Mouse (Mus musculus) MEL (cell line): ENCODE results near the gene Lpar3. TPM values are rescaled to one million over a fixed set of nuclear protein-coding genes. Genes with fewer than 3 reads are reported as not detected.

Experiments used
- DNase-seq: peaks from one replicate; pipeline ENCODE4 v3.0.0; 2011; ENCODE audit warnings: low read depth, low spot score
- H3K27ac ChIP-seq: 2 replicates; pipeline ENCODE4 v1.5.1; 2012; ENCODE audit warnings: low read depth, mild to moderate bottlenecking, control low read depth, low read length, moderate library complexity; ENCODE audit not compliant: control insufficient read depth
- H3K27me3 ChIP-seq, 2 experiments: fragments of 150-350 bp in 1 of 2; sonication (generic) in 1 of 2; 2 replicates each; pipeline ENCODE4 v1.6.1; 2012; ENCODE audit warnings: low read length in 2 of 2, mild to moderate bottlenecking in 2 of 2, improper control_type of control experiment in 1 of 2, moderate library complexity in 1 of 2; ENCODE audit not compliant: insufficient read depth in 2 of 2, control insufficient read depth in 1 of 2
- H3K36me3 ChIP-seq, 2 experiments: 2 replicates each; pipeline ENCODE4 v1.6.1; 2012 to 2014; ENCODE audit warnings: low read length in 2 of 2, improper control_type of control experiment in 1 of 2, inconsistent platforms in 1 of 2, mild to moderate bottlenecking in 1 of 2; ENCODE audit not compliant: insufficient read depth in 2 of 2, control insufficient read depth in 1 of 2
- H3K4me1 ChIP-seq, 2 experiments: fragments of 150-350 bp in 1 of 2; sonication (generic) in 1 of 2; 2 replicates each; pipeline ENCODE4 v1.6.1; 2012; ENCODE audit warnings: low read length in 2 of 2, improper control_type of control experiment in 1 of 2, mild to moderate bottlenecking in 1 of 2; ENCODE audit not compliant: insufficient read depth in 2 of 2, control insufficient read depth in 1 of 2
- H3K4me3 ChIP-seq, 2 experiments: fragments of 150-350 bp in 1 of 2; sonication (generic) in 1 of 2; 2 replicates each; pipeline ENCODE4 v1.5.1; 2012; ENCODE audit warnings: low read depth in 2 of 2, low read length in 2 of 2, mild to moderate bottlenecking in 2 of 2, moderate library complexity in 2 of 2, control low read depth in 1 of 2, improper control_type of control experiment in 1 of 2; ENCODE audit not compliant: control insufficient read depth in 1 of 2, insufficient read depth in 1 of 2
- H3K79me2 ChIP-seq: 2 replicates; pipeline ENCODE4 v1.6.1; 2012; ENCODE audit warnings: mild to moderate bottlenecking, low read length, moderate library complexity; ENCODE audit not compliant: control insufficient read depth, poor library complexity, insufficient read depth
- H3K9ac ChIP-seq: 2 replicates; pipeline ENCODE4 v1.6.1; 2012; ENCODE audit warnings: low read depth, mild to moderate bottlenecking, control low read depth, low read length, moderate library complexity; ENCODE audit not compliant: control insufficient read depth, poor library complexity, severe bottlenecking
- H3K9me3 ChIP-seq: fragments of 150-350 bp; sonication (generic); replicated peaks from 2 replicates; pipeline ENCODE4 v1.6.1; 2012; ENCODE audit warnings: mild to moderate bottlenecking, low read length, improper control_type of control experiment, moderate library complexity; ENCODE audit not compliant: insufficient read depth
- E2F4 ChIP-seq: IDR thresholded peaks from 2 replicates; pipeline ENCODE4 v1.6.1; 2011; ENCODE audit warnings: low read depth, low read length, improper control_type of control experiment, borderline replicate concordance
- ELF1 ChIP-seq: IDR thresholded peaks from 2 replicates; pipeline ENCODE4 v1.6.1; 2014; ENCODE audit warnings: low read depth, mild to moderate bottlenecking, inconsistent platforms, low read length, improper control_type of control experiment, moderate library complexity
- GATA1 ChIP-seq: IDR thresholded peaks from 2 replicates; pipeline ENCODE4 v1.6.1; 2011; ENCODE audit warnings: low read depth, low read length, improper control_type of control experiment
- HCFC1 ChIP-seq: IDR thresholded peaks from 2 replicates; pipeline ENCODE4 v1.6.1; 2012; ENCODE audit warnings: low read depth, mild to moderate bottlenecking, inconsistent platforms, low read length, improper control_type of control experiment, moderate library complexity
- KAT2A ChIP-seq: conservative IDR thresholded peaks from 2 replicates; pipeline ENCODE4 v1.6.1; 2012; ENCODE audit warnings: low read depth, low read length, improper control_type of control experiment, inconsistent platforms
- MAX ChIP-seq: IDR thresholded peaks from 2 replicates; pipeline ENCODE4 v1.6.1; 2011; ENCODE audit warnings: low read length, improper control_type of control experiment
- MAZ ChIP-seq: IDR thresholded peaks from 2 replicates; pipeline ENCODE4 v1.6.1; 2012; ENCODE audit warnings: low read depth, mild to moderate bottlenecking, inconsistent platforms, low read length, improper control_type of control experiment
- MEF2A ChIP-seq: IDR thresholded peaks from 2 replicates; pipeline ENCODE4 v1.6.1; 2014; ENCODE audit warnings: low read depth, mild to moderate bottlenecking, inconsistent platforms, low read length, improper control_type of control experiment; ENCODE audit not compliant: poor library complexity, insufficient replicate concordance, severe bottlenecking; ENCODE audit errors: extremely low read depth
- MYB ChIP-seq: IDR thresholded peaks from 2 replicates; pipeline ENCODE4 v1.6.1; 2011; ENCODE audit warnings: mild to moderate bottlenecking, low read depth, low read length, improper control_type of control experiment
- NELFE ChIP-seq: IDR thresholded peaks from 2 replicates; pipeline ENCODE4 v1.6.1; 2011; ENCODE audit warnings: low read depth, low read length, improper control_type of control experiment
- POLR2AphosphoS2 ChIP-seq: IDR thresholded peaks from 2 replicates; pipeline ENCODE4 v1.6.1; 2011; ENCODE audit warnings: low read length, improper control_type of control experiment
- POLR2AphosphoS5 ChIP-seq: IDR thresholded peaks from 2 replicates; pipeline ENCODE4 v1.6.1; 2012; ENCODE audit warnings: low read depth, borderline replicate concordance, mild to moderate bottlenecking, inconsistent platforms, low read length, moderate library complexity, mixed read lengths
- RAD21 ChIP-seq: IDR thresholded peaks from 2 replicates; pipeline ENCODE4 v1.6.1; 2011; ENCODE audit warnings: mild to moderate bottlenecking, low read depth, low read length, improper control_type of control experiment
- RCOR1 ChIP-seq: IDR thresholded peaks from 2 replicates; pipeline ENCODE4 v1.6.1; 2012; ENCODE audit warnings: low read depth, mild to moderate bottlenecking, inconsistent platforms, low read length, improper control_type of control experiment
- SMC3 ChIP-seq: IDR thresholded peaks from 2 replicates; pipeline ENCODE4 v1.6.1; 2011; ENCODE audit warnings: low read depth, low read length, improper control_type of control experiment
- TAL1 ChIP-seq: IDR thresholded peaks from 2 replicates; pipeline ENCODE4 v1.6.1; 2012; ENCODE audit warnings: mild to moderate bottlenecking, inconsistent platforms, low read length, moderate library complexity, mixed read lengths
- UBTF ChIP-seq: IDR thresholded peaks from 2 replicates; pipeline ENCODE4 v1.6.1; 2012; ENCODE audit warnings: low read depth, mild to moderate bottlenecking, inconsistent platforms, low read length, improper control_type of control experiment, moderate library complexity, borderline replicate concordance; ENCODE audit not compliant: insufficient read depth
- USF2 ChIP-seq, 2 experiments: IDR thresholded peaks; 2 replicates each; pipeline ENCODE4 v1.6.1; 2011 to 2012; ENCODE audit warnings: improper control_type of control experiment in 2 of 2, low read length in 2 of 2, borderline replicate concordance in 1 of 2, inconsistent platforms in 1 of 2, low read depth in 1 of 2, mild to moderate bottlenecking in 1 of 2; ENCODE audit not compliant: insufficient read depth in 1 of 2
- ZC3H11A ChIP-seq: IDR thresholded peaks from 2 replicates; pipeline ENCODE4 v1.6.1; 2012; ENCODE audit warnings: low read depth, mild to moderate bottlenecking, inconsistent platforms, low read length, improper control_type of control experiment
- ZNF384 ChIP-seq: IDR thresholded peaks from 2 replicates; pipeline ENCODE4 v1.6.1; 2012; ENCODE audit warnings: low read depth, mild to moderate bottlenecking, inconsistent platforms, low read length, improper control_type of control experiment
- polyA plus RNA-seq, 2 experiments: library from polyadenylated mRNA; stranded (reverse) in 1 of 2; unstranded in 1 of 2; fragments of >175 nt in 1 of 2; fragments of >200 nt in 1 of 2; gene quantifications; 2 replicates each; pipeline versions ENCODE4 v1.2.1 to v1.2.4; 2012; ENCODE audit warnings: low replicate concordance in 2 of 2, low read depth in 1 of 2; ENCODE audit not compliant: insufficient read length in 2 of 2, insufficient read depth in 1 of 2, missing spikeins in 1 of 2
- total RNA-seq: library from RNA; depleted of rRNA; stranded (reverse); fragments of 300-350 nt; gene quantifications from 2 replicates; pipeline ENCODE4 v1.2.3, GENCODE M21; 2012

Lpar3 gene
- total and polyA plus RNA-seq, 3 experiments, result not detected

DNA sequence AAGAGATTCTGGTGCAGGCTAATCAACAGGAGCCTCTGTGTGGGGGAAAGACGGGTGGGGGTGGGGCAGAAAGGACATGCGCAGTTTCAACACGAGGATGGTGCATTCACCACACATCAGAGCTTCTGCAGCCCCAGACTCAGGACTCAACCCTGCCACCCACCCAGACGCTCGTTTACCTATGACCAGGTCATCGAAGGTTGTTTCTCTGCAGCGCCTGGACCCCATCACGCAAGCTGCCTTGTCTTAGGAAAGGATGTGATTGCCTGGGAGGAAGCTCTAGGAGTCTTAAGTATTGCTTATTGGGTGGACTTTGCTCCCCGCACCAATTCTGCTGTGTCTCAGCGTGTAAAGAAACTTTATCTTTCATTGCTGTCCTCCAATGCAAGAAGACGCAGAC lies 40.1 kb downstream of the Lpar3 start:
- no peak for DNase-seq
- Histone ChIP-seq H3K4me1 (no peaks in the 10 kb centered on the region), H3K27me3 (peaks cover 0 to 5% of the 10 kb centered on the region in 2 experiments; a peak in 3 of 4 replicates), H3K36me3 (no peaks in the 10 kb centered on the region), H3K4me3 (no peak overlapping the region), H3K9me3 (no peaks in the 10 kb centered on the region), H3K79me2 (no peaks in the 10 kb centered on the region), H3K9ac (no peak overlapping the region), H3K27ac (no peak overlapping the region)
- TF ChIP-seq POLR2AphosphoS5 (no peak), MEF2A (no peak), E2F4 (no peak), RCOR1 (no peak), MYB (no peak), ZC3H11A (no peak), ELF1 (no peak), ZNF384 (no peak), NELFE (no peak), HCFC1 (no peak), KAT2A (no peak), SMC3 (no peak), MAX (no peak), TAL1 (no peak), MAZ (no peak)

DNA sequence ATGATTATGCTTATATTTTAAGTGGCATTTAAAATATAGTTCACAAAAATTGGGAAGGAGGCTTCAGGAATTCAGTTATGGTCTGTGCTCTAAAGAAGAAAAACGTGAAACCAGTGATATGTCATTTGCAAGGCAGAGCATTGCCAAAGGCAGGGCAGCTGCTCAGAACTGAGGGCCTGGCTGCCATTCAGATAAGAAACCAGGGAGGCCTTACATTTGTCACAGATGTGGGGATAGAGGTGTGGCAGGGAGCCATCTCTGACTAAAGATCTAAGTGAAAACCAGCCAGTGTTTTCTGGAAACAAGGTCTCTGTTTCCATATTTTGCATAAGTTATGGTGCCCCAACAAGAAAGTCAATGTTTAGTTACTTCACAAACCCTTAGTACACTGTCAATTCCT lies 41.8 kb downstream of the Lpar3 start:
- Histone ChIP-seq H3K27ac (no peak overlapping the region), H3K79me2 (no peaks in the 10 kb centered on the region), H3K9ac (no peak overlapping the region), H3K4me3 (no peak overlapping the region), H3K27me3 (peaks cover 0 to 6% of the 10 kb centered on the region in 2 experiments; a peak in 3 of 4 replicates), H3K36me3 (no peaks in the 10 kb centered on the region), H3K4me1 (no peaks in the 10 kb centered on the region), H3K9me3 (no peaks in the 10 kb centered on the region)
- TF ChIP-seq ELF1 (no peak), POLR2AphosphoS2 (no peak), UBTF (no peak), HCFC1 (no peak), GATA1 (no peak), RAD21 (no peak), NELFE (no peak), USF2 (IDR thresholded peaks at IDR 0.05; ENCODE audit: borderline replicate concordance in 1 of 2, insufficient read depth in 1 of 2, low read depth in 1 of 2, low read length in 2 of 2) (no peak)
- DNase-seq, result peak; percentile 6
